Mouse (Mus musculus) lung, postnatal 0 days (tissue): ENCODE results near the gene Dennd1a. TPM values are rescaled to one million over a fixed set of nuclear protein-coding genes. Genes with fewer than 3 reads are reported as not detected.

Experiments used
- ATAC-seq: fragments of 200-750 bp; cut with Nextera tagmentation; 2 replicates; pipeline ENCODE4 v1.8.0; 2017; ENCODE audit warnings: moderate library complexity
- DNase-seq: peaks from one replicate; pipeline ENCODE4 v3.0.0-alpha.2; 2016; ENCODE audit warnings: low spot score
- H3K27ac ChIP-seq: fragments of 300-500 bp; sonication (generic); 2 replicates; pipeline ENCODE4 v1.5.1; 2014; ENCODE audit warnings: antibody characterized with exemption, mild to moderate bottlenecking, low read length, mixed read lengths
- H3K27me3 ChIP-seq: fragments of 300-500 bp; sonication (generic); replicated peaks from 2 replicates; pipeline ENCODE4 v1.6.1; 2014; ENCODE audit warnings: low read length, mixed read lengths; ENCODE audit not compliant: insufficient read depth
- H3K36me3 ChIP-seq: fragments of 300-500 bp; sonication (generic); 2 replicates; pipeline ENCODE4 v1.6.1; 2014; ENCODE audit warnings: low read length, mixed read lengths; ENCODE audit not compliant: insufficient read depth
- H3K4me1 ChIP-seq: fragments of 300-500 bp; sonication (generic); 2 replicates; pipeline ENCODE4 v1.6.1; 2014; ENCODE audit warnings: antibody characterized with exemption, low read depth, low read length, mixed read lengths; ENCODE audit not compliant: insufficient read depth
- H3K4me2 ChIP-seq: fragments of 300-500 bp; sonication (generic); replicated peaks from 2 replicates; pipeline ENCODE4 v1.6.1; 2014; ENCODE audit warnings: low read depth, mild to moderate bottlenecking, low read length, moderate library complexity, mixed read lengths
- H3K4me3 ChIP-seq: fragments of 300-500 bp; sonication (generic); 2 replicates; pipeline ENCODE4 v1.5.1; 2014; ENCODE audit warnings: low read depth, low read length
- H3K9ac ChIP-seq: fragments of 300-500 bp; sonication (generic); replicated peaks from 2 replicates; pipeline ENCODE4 v1.6.1; 2014; ENCODE audit warnings: low read depth, mild to moderate bottlenecking
- H3K9me3 ChIP-seq: fragments of 300-500 bp; sonication (generic); 2 replicates; pipeline ENCODE4 v1.6.1; 2016; ENCODE audit warnings: low read length, mixed read lengths
- CTCF ChIP-seq: IDR thresholded peaks from 2 replicates; pipeline ENCODE4 v1.5.1; 2016; ENCODE audit warnings: antibody characterized with exemption, mild to moderate bottlenecking
- EP300 ChIP-seq: IDR thresholded peaks from 2 replicates; pipeline ENCODE4 v1.6.1; 2016; ENCODE audit warnings: antibody characterized with exemption, mild to moderate bottlenecking, control low read depth
- WGBS: fragments of 180-500 bp; shearing (Covaris S2); extraction: QIAGEN DNeasy Blood & Tissue Kit; methylation state at CpG from one replicate; pipeline ENCODE4 v1.1.7; 2014; 5-methylcytosine and 5-hydroxymethylcytosine counted together
- polyA plus RNA-seq: library from polyadenylated mRNA; unstranded; fragments of >200 nt; fragmentation: Nextera tagmentation; extraction: Ambion mirVana; gene quantifications from 2 replicates; pipeline ENCODE4 v1.2.1, GENCODE M21; 2015

The Dennd1a gene
- polyA plus RNA-seq, 1 experiment from 2014 or later = 4.4 TPM

- no peak for TF ChIP-seq EP300
- no peak for TF ChIP-seq CTCF
Observed at GRCm38 (mm10) chr2:37972621-37973020, 314.6 kb downstream of the Dennd1a start.

GRCm38 (mm10) chr2:37971726-37972125, 315.5 kb downstream of the Dennd1a start:
- Histone ChIP-seq H3K9me3 (no peaks in the 10 kb centered on the region), H3K9ac (no peak overlapping the region), H3K36me3 (no peaks in the 10 kb centered on the region), H3K4me2 (no peak overlapping the region), H3K4me3 (no peak overlapping the region), H3K4me1 (no peaks in the 10 kb centered on the region; the same call in 1 of the 2 replicates), H3K27ac (no peak overlapping the region), H3K27me3 (no peaks in the 10 kb centered on the region)
- ATAC-seq (no peak), DNase-seq (no peak)
- 83% methylated on average over 1 of the region's 1 CpGs for WGBS
- no peak for TF ChIP-seq EP300

More at GRCm38 (mm10) chr2:37972621-37973020, 314.6 kb downstream of the Dennd1a start:
- 80% methylated on average over 6 of the region's 6 CpGs for WGBS
- Histone ChIP-seq H3K4me1 (no peaks in the 10 kb centered on the region; the same call in 1 of the 2 replicates), H3K4me3 (no peak overlapping the region), H3K36me3 (no peaks in the 10 kb centered on the region), H3K4me2 (no peak overlapping the region), H3K27ac (no peak overlapping the region), H3K27me3 (no peaks in the 10 kb centered on the region), H3K9me3 (no peaks in the 10 kb centered on the region), H3K9ac (no peak overlapping the region)
- ATAC-seq (no peak), DNase-seq (no peak)

- H3K4me2 ChIP-seq = no peak overlapping the region
- TF ChIP-seq EP300 = no peak
- TF ChIP-seq CTCF = peak; percentile 40
- H3K4me3 ChIP-seq = no peak overlapping the region
- no peaks in the 10 kb centered on the region; the same call in 1 of the 2 replicates for H3K4me1 ChIP-seq
- peak; percentile 49; the same call in 1 of the 2 replicates for ATAC-seq
- H3K27ac ChIP-seq = no peak overlapping the region
- H3K9ac ChIP-seq = no peak overlapping the region
- H3K36me3 ChIP-seq = no peaks in the 10 kb centered on the region
- H3K9me3 ChIP-seq = no peaks in the 10 kb centered on the region
- WGBS = 51% methylated on average over 5 of the region's 5 CpGs
- no peaks in the 10 kb centered on the region for H3K27me3 ChIP-seq
- DNase-seq = peak; percentile 32
Observed at GRCm38 (mm10) chr2:37969713-37970485, 317.3 kb downstream of the Dennd1a start.

- no peak for TF ChIP-seq CTCF
- TF ChIP-seq EP300 = no peak
- ATAC-seq = no peak
- Histone ChIP-seq H3K36me3 (no peaks in the 10 kb centered on the region), H3K27me3 (no peaks in the 10 kb centered on the region), H3K27ac (no peak overlapping the region), H3K4me2 (no peak overlapping the region), H3K9ac (no peak overlapping the region), H3K4me3 (no peak overlapping the region), H3K9me3 (no peaks in the 10 kb centered on the region), H3K4me1 (peaks cover 4% of the 10 kb centered on the region; the same call in 1 of the 2 replicates)
- 86% methylated on average over 4 of the region's 4 CpGs for WGBS
- no peak for DNase-seq
Observed at GRCm38 (mm10) chr2:37964534-37964933, 322.7 kb downstream of the Dennd1a start.

GRCm38 (mm10) chr2:37963362-37963761, 323.8 kb downstream of the Dennd1a start:
- Histone ChIP-seq H3K4me1 (peaks cover 4% of the 10 kb centered on the region; the same call in 1 of the 2 replicates), H3K4me3 (no peak overlapping the region), H3K9me3 (no peaks in the 10 kb centered on the region), H3K4me2 (no peak overlapping the region), H3K27me3 (no peaks in the 10 kb centered on the region), H3K9ac (no peak overlapping the region), H3K27ac (0 out of 2 replicates have a peak overlapping the region, but pooled peaks have one; percentile 20), H3K36me3 (no peaks in the 10 kb centered on the region)
- ATAC-seq (peak; percentile 90), DNase-seq (peak; percentile 78)
- no peak for TF ChIP-seq CTCF
- 18% methylated on average over 4 of the region's 4 CpGs for WGBS

GRCm38 (mm10) chr2:37948424-37948823, 338.8 kb downstream of the Dennd1a start:
- 25% methylated on average over 2 of the region's 2 CpGs for WGBS
- no peak for TF ChIP-seq EP300
- peak; percentile 61 for TF ChIP-seq CTCF
- H3K27ac ChIP-seq = no peak overlapping the region
- no peak for DNase-seq
- H3K27me3 ChIP-seq = no peaks in the 10 kb centered on the region
- H3K36me3 ChIP-seq = no peaks in the 10 kb centered on the region
- H3K9me3 ChIP-seq = no peaks in the 10 kb centered on the region
- no peak overlapping the region for H3K9ac ChIP-seq
- H3K4me3 ChIP-seq = no peak overlapping the region
- ATAC-seq = no peak
- H3K4me2 ChIP-seq = no peak overlapping the region
- no peaks in the 10 kb centered on the region for H3K4me1 ChIP-seq
